16 mouse cellular contexts compared by ENCODE assay signal in the genomic region with DNA sequence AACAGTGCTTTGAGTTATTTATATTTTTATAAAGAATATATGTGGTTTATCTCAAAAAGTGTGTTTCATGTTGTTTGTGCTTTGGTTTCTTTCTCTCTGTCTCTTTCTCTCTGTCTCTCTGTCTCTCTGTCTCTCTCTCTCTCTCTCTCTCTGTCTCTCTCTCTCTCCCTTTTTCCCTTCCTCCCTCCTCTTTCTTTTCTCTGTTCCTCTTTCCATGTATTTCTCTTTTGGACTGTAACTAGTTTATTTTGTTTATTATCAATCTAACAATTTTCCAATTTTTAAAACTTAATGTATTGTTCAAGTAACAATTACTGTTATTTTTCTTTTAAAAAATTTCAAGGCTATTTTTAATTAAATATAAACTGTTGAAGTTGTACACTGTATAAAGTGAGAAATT.
"Had no signal": no experiment of that assay in that cellular context is flagged by ENCODE, and none has a peak within 500 bp of the region (broad histone marks: within the 10 kb centered on the region; RNA-seq: fewer than 3 reads in every experiment).

No protein-coding gene starts in this region.

- H3K4me2 ChIP-seq: neural tube, embryonic 13.5 days; neural tube, embryonic 15.5 days; stomach, embryonic 15.5 days had no signal

- H3K36me3 ChIP-seq: neural tube, embryonic 13.5 days; neural tube, embryonic 15.5 days; stomach, embryonic 15.5 days had no signal

- H3K4me3 ChIP-seq: neural tube, embryonic 13.5 days; neural tube, embryonic 15.5 days; stomach, embryonic 15.5 days had no signal

- H3K4me1 ChIP-seq: neural tube, embryonic 13.5 days; neural tube, embryonic 15.5 days; stomach, embryonic 15.5 days had no signal

- H3K9me3 ChIP-seq: neural tube, embryonic 13.5 days; neural tube, embryonic 15.5 days; stomach, embryonic 15.5 days had no signal

- DNase-seq: retina, postnatal 1 day; right cerebral cortex, adult 18-20 months; right cerebral cortex, postnatal 14 days; right cerebral cortex, postnatal 25 days; right cerebral cortex, postnatal 4 days; spleen, adult 18-20 months; thymus, adult 18-20 months; thymus, adult 2 months; thymus, postnatal 14 days; thymus, postnatal 25 days; thymus, postnatal 36 days; thymus, postnatal 4 days had no signal

- H3K27me3 ChIP-seq: neural tube, embryonic 13.5 days; neural tube, embryonic 15.5 days; stomach, embryonic 15.5 days had no signal

- H3K9ac ChIP-seq: neural tube, embryonic 13.5 days; neural tube, embryonic 15.5 days; stomach, embryonic 15.5 days had no signal

- H3K27ac ChIP-seq: neural tube, embryonic 13.5 days; neural tube, embryonic 15.5 days; stomach, embryonic 15.5 days; stomach, postnatal 0 days had no signal
